Mouse (Mus musculus): ENCODE measurements around the gene Nlrp10.
A peak's percentile ranks its signal among the peaks of the same experiment; 100 is the strongest.

Nlrp10 gene

DNA sequence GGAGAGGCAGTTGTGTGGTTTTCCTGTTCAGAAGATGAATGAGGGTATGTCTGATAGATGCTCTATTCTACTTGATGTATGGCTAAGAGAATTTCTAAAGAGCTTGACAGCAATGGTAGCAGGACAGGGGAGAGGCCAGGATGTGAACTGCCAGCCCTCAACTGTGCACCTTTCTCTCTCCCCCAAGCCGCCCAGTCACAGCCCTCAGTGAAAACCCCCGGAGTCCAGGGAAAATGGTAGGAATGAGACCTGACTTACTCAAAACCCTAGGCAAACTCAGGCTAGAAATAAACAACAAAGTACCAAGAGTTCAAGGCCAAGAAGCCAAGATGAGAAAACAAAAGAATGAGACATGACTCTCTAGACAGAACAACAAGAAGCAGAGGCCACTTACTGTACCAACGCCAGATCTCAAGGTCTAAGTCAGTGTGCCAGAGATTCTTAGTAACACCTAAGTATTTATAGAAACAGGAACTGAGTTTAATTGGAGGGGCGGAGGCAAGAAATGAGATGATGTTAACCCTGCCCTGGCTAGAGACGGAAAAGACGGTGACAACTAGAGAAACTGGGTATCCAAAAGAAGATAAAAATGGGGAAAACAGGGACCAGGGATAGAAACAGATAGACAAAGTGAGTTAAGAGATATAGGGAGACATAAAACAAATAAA lies at the start of gene Nlrp10:
Gene Nlrp10, minus strand, starts transcription at position 453 of the 668 bp plus-strand sequence.
- DNase-seq = no peak

DNA sequence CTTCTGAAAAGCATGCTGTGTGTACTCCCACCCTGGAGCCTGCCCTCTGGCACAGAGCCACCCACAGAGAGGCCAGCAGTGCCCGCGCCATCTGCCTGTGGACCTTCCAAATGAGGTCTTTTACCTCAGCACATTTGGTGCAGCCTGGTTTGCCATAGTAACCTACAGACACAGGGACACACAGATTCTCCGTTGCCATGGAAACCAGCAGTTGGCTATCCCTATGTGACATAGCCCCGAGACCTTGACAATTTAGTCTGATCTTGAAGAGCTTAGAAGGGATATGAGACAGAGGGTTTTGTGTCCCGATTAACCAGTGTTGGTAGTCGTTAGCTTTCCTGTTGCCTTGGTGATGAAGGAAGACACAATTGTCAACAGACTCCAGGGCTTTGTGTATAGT lies 42.3 kb upstream of the Nlrp10 start:
- DNase-seq = no peak

DNA sequence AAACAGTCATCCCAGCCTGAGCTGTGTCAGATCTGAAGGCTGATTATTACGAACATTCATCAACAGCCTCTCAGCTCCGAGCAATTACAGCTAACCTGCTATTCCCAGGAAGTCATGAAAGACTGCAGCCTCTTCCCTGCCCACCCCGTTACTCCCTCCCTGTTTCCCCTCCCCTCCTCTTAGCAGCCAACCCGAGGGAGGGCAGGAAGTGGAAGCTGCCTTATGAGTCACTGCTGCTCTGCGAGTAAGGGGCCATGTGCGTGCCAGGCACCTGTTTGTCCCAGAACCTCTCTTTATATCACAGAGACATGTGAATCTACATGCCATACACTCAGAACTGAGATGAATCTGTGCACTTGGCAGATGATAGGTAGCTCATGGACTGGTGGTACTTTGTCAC lies 38.2 kb upstream of the Nlrp10 start:
- DNase-seq = no peak

DNA sequence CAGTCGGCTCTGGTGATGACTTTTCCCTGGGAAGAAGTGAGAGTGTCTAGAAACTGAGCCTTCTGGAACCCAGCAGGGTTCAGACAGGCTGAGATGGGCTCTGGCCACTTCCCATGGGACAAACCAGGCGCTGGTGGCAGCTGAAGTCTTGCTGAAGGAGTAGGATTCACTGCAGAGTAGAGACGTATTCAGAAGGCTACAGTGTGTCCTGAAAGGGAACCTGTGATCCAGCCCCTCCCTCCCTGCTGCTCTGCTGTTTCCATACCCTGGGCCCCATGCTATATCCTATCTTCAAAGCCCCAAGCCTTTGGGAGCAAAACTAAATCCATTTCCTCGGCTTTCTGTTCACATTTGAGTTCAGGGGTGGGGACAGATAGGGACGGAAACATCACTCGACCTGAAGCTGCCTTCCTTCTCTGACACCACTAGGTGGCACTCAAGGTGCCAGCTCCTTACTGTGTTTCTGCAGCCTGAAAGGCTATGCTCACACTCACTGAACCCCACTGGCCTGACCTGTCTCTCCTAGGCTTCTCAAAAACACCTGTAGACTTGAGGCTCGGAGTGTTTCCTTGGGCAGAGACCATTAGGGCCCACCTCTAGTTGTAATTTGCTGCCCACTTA lies 36.9 kb upstream of the Nlrp10 start:
- DNase-seq = peak; percentile 28 to 52

- DNase-seq = no peak
These were observed 36.0 kb upstream of the Nlrp10 start for GRCm38 (mm10) chr7:108965968-108966367.

DNA sequence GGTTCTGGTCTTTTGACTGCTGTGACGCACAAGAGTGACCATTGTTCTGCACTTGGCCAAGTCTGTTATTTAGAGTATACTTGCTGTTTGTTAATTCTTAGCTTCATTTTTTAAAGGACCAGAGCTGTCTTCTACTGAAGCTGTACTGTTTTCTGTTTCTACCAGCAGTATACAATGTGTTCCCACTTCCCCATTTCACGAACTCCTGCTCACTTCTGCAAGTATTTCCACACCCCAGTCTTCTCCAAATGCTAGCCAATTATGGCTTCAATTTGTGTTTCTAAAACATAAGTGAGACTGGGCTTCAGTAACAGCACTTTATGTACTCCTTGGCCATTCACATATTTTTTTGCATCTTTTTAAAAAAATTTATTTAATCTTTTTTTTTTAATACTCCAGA lies 27.8 kb upstream of the Nlrp10 start:
- DNase-seq = no peak

DNA sequence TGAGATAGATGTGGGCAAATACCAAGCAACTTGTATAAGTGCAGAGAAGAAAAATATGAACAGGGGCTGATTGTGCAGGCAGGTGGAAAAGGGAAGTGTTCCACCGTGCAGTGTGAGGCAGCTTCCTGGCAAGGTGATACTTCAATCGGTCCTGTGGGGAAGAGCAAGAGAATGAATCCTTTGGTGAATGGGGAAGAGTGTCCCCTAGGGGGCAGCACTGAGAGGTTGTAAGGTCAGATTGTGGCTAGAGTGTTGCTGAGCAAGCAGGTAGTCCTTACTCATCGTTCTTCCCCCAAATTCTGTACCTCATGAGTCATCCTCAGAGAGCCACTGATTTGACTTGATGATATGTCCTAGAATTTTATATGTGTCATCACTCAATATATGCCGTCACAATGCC lies 24.2 kb upstream of the Nlrp10 start:
- no peak for DNase-seq

DNA sequence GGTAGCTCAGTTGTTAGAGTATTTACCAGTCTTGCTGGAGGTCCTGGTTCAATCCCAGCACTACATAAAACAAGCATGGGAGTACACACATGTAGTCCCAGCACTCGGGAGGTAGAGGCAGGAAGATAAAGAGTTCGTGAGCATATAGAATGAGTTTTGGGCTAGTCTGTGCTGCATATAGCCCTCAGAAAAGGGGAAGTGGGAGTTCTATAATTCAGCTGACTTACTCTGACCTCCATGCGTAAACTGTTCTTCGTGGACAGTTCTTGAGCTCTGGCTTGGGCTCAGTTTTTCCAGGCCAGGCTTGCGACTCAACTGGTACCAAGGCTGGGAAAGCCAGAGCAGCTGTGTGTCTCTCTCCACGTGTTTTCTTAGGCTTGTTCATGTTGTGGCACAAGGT lies 22.8 kb upstream of the Nlrp10 start:
- no peak for DNase-seq

DNA sequence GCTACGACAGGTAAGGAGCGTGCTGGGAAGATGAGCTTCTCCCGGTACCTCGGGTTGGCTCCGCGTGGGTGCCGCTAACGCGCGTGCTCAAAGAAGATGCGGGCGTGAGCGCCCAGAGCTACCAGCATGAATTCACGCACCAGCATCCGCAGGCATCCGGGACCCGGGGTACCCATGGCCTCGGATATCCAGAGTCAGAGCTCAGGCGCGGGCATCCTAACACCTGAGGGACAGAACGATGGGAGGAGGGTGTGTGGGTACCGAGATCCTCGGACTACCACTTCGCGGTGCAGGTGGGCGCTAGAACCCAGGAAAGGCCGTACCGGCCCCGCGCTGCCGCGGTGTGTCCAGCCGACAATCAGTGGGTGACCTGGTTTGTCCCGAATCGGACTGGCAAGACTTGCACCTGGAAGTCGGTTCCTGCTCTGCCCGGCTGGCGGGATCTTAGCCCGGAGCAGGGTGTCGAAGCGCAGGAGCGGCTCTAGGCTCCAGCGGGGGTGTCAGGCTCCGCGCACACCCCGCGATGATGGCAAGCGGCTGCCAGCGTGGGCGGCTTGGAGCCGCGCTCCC lies 20.9 kb upstream of the Nlrp10 start:
- no peak for DNase-seq

- peak; percentile 14 to 17 for DNase-seq
These were observed 20.4 kb upstream of the Nlrp10 start, which contains the start of gene Tub for GRCm38 (mm10) chr7:108950312-108950761. Gene Tub (plus strand): TSS chr7:108950338.

- DNase-seq = no peak
These were observed 19.3 kb upstream of the Nlrp10 start for GRCm38 (mm10) chr7:108949301-108949700.

GRCm38 (mm10) chr7:108948611-108949010 lies 18.6 kb upstream of the Nlrp10 start:
- DNase-seq = no peak

GRCm38 (mm10) chr7:108944002-108944401 lies 14.0 kb upstream of the Nlrp10 start:
- DNase-seq = peak in 1 of 2 experiments; percentile 21

DNA sequence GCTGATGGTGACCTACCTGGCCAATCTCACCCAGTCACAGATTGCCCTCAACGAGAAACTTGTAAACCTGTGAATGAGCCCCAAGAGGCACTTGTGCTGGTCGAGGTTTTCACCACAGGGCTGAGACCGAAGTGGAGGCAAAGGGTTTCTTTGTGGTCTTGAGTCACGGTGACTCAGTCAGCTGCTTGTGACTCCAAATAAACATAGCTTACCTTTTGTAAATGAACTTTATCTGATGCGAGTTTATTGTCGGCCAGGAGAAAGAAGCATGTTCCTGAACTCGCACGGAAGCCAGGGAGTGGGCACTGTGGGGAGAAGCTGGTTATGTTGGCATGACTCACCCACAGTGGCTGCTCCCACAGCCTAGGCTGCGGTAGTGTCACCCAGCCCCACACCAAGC lies 11.5 kb upstream of the Nlrp10 start:
- peak; percentile 55 to 65 for DNase-seq

DNA sequence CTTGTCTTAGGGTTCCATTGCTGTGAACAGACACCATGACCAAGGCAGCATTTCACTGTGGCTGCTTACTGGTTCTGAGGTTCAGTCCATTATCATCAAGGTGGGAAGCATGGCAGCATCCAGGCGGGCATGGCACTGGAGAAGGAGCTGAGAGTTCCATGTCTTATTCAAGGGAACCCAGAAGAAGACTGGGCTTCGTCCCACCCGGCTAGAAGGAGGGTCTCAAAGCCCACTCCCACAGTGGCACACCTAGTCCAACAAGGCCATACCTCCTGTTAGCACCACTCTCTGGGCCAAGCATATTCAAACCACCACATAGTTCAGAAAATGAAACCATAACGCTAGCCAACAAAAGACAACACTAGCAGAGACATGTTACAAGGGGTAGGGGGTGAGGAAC lies 6.6 kb upstream of the Nlrp10 start:
- DNase-seq = no peak

DNA sequence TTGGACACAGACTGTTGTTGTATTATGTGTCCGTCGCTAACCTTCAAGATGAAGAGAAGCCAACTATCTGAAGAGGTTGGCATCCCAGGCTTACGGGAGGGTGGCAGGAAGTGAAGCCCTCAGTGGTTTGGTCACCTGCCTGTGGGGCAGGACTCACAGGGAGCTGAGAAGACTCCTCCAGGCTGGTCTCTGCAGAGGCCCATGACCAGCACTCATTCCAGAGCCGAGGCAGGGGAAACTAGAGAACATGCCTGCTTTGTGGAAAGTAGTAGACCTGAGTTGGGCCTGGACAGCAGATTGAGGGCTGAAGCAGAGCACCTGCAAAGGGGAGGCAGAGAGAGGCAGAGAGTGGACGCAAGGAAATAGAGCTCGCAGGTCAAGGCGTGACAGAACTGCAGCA lies 5.4 kb upstream of the Nlrp10 start:
- DNase-seq = no peak

DNA sequence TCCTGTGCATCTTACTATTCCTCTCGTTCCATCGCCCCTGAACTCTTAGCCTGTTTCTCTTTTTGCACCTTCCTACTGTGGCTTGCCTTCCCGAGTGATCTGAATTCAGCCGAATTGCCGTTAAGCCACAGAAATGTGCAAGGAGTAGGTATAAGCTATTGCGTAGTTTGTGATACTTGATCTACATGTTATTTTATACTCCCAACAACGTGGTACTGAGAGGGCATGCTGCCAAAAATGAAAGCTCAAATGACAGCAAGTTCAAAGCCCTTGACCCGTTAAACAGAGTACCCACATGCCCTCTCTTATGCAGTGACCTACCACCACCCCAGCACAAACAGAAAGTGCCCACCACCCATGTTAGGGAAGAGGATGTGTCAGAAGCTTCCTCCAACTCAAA lies 4.9 kb upstream of the Nlrp10 start:
- peak in 1 of 2 experiments; percentile 31 for DNase-seq

DNA sequence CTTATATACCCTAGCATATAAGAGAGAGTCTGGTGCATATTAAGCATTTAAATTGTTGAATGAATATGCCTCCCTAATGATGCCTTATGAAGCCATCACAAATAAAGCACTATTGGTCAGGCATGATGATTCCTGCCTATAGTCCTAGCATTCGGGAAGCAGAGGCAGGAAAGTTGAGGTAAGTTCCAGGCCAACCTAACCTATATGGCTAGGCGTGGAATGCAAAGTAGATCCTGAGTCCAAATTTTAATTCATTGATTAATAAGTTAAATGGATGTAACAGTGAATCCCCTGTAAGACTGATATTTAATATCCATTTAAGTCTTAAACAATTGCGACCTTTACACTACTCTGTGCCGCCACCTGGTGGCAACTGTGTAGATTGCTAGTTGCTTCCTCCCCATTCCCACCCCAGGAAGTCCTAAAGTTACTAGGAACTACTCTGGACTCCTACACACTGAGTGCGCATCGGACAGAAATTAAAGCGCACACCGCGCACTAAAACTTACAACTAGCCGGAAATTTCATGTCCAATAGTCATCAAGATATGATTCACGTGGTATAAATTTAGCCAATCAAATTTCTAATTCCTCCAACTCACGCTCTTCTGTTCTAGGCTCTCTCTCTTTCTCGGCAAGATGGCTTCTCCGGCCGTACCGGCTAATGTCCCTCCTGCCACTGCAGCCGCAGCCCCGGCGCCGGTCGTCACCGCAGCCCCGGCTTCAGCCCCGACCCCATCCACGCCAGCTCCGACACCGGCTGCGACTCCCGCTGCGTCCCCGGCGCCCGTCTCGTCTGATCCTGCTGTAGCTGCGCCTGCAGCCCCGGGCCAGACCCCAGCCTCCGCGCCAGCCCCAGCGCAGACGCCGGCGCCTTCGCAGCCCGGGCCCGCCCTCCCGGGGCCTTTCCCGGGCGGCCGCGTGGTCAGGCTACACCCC lies 4.1 kb upstream of the Nlrp10 start, which contains the start of gene Eif3f:
Gene Eif3f, plus strand, starts transcription at position 624 of the 938 bp plus-strand sequence.
- peak; percentile 96 for DNase-seq

DNA sequence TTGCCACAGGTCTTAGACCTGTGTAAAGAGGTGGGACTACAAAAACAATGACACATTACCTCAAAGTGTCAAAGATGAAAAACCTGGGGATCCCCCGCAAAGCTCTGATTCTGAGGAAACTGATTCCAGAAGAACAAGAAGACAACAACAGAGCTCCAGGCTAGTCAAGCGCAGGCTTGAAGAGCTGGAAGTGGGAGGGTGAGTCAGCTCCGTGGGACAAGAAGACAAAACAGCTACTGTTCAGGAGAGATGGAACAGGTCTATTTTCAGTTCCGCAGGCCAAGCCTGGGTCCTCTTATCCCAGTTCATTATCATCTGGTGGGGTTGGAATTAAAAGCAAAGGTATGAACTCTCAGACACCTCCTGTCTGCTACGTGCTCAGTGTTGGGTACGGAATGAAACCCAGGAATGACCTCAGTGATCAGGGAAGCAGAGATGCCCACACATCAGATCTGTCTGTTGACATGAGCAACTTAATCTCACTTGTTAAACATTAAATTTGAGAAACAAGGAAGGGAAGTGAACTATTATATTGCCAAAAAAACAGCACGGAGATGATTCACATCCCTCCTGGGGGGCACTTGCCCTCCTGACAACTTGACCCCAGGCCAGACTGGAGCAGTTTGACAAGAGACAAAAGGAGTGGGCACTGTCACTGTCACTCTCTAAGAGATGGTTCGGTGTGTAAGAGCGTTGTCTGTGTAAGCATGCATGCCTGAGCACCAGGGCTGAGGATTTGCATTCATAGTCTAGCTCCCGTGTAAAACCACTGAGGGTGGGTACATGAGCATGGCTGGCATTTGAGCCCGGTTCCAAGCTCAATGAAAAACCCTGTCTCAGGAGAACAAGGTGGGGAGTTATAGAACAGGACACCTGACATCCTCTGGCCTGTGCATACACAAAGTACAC lies 1.4 kb downstream of the Nlrp10 start:
- no peak for DNase-seq

GRCm38 (mm10) chr7:108927043-108927442 lies 2.9 kb downstream of the Nlrp10 start:
- DNase-seq = no peak

GRCm38 (mm10) chr7:108903969-108904368 lies 26.0 kb downstream of the Nlrp10 start:
- no peak for DNase-seq

DNA sequence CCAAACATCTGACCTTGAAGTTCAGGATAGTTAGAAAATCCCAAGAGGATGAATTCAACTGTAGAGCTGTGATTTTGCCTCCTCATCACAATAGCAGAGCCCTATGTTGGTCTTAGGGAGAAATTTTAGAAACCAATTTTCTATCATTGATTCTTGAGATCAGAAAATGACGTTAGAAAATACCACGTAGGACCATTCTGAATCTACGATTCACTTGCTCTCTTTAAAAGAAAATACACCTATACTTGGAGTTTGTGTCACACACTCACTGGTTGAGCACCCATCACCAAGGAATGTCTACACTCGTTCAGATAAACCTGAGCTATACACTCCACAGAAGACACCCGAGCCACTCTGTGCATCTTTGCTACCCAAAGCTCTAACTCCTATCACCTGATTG lies 35.7 kb downstream of the Nlrp10 start, which contains the start of gene Olfr519:
Gene Olfr519, minus strand, starts transcription at position 101 of the 400 bp plus-strand sequence.
- no peak for DNase-seq
